Mouse (Mus musculus) MEL (cell line): ENCODE data around the gene Kcnh8.

Source experiments
- CTCF ChIP-seq, 3 experiments: IDR thresholded peaks in 2 of 3; conservative IDR thresholded peaks in 1 of 3; 2 replicates each; pipeline ENCODE4 v1.5.1; 2011 to 2012; ENCODE audit warnings: low read length in 3 of 3, low read depth in 2 of 3, mild to moderate bottlenecking in 2 of 3, improper control_type of control experiment in 1 of 3, inconsistent platforms in 1 of 3, mixed read lengths in 1 of 3, moderate library complexity in 1 of 3; ENCODE audit not compliant: control insufficient read depth in 1 of 3, insufficient read depth in 1 of 3, poor library complexity in 1 of 3, severe bottlenecking in 1 of 3
- ETS1 ChIP-seq: IDR thresholded peaks from 2 replicates; pipeline ENCODE4 v1.6.1; 2012; ENCODE audit warnings: low read depth, mild to moderate bottlenecking, inconsistent platforms, low read length, improper control_type of control experiment, moderate library complexity
- GABPA ChIP-seq: IDR thresholded peaks from 2 replicates; pipeline ENCODE4 v1.6.1; 2012; ENCODE audit warnings: low read depth, mild to moderate bottlenecking, inconsistent platforms, low read length, improper control_type of control experiment, moderate library complexity
- POLR2A ChIP-seq, 2 experiments: IDR thresholded peaks; 2 replicates each; pipeline ENCODE4 v1.6.1; 2011 to 2012; ENCODE audit warnings: low read length in 2 of 2, mild to moderate bottlenecking in 2 of 2, control low read depth in 1 of 2, improper control_type of control experiment in 1 of 2, low read depth in 1 of 2, moderate library complexity in 1 of 2; ENCODE audit not compliant: control insufficient read depth in 1 of 2, insufficient read depth in 1 of 2, poor library complexity in 1 of 2

DNA sequence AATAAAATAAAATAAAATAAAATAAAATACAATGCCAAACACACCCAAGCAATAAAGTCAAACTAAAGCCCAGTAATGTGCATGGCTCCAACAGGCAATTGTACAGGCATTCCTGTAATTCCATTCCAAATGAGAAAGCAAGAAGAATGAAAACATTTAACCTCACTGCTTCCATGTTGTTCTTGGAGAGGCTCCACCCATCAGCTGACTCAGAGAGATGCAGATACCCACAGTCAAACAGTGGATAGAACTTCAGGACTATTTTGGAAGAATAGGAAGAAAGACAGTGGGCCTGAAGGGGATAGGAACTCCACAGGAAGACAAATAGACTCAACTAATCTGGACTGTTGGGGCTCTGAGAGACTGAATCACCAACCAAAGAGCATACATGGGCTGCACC, 89.5 kb downstream of the Kcnh8 start:
- TF ChIP-seq POLR2A (IDR thresholded peaks at IDR 0.05; ENCODE audit: control insufficient read depth in 1 of 2, insufficient read depth in 1 of 2, low read depth in 1 of 2, low read length in 2 of 2, poor library complexity in 1 of 2) (no peak), GABPA (no peak), CTCF (IDR thresholded peaks at IDR 0.05 in 2 of 3, conservative IDR thresholded peaks at IDR 0.05 in 1 of 3; ENCODE audit: control insufficient read depth in 1 of 3, insufficient read depth in 1 of 3, low read depth in 2 of 3, low read length in 3 of 3, poor library complexity in 1 of 3, severe bottlenecking in 1 of 3) (no peak), ETS1 (no peak)
